Mouse (Mus musculus): ENCODE data around the gene Ccdc30.
"Not testable (repeated sequence)": the region's sequence is repeated elsewhere in the genome, so short reads cannot be mapped to it uniquely, and the experiment has no call there.

The Ccdc30 gene

GRCm38 (mm10) chr4:119301777-119302176, 113.5 kb downstream of the Ccdc30 start:
- DNase-seq: no peak

- no peak for DNase-seq
Measured at GRCm38 (mm10) chr4:119300761-119301160, 114.6 kb downstream of the Ccdc30 start.

- no peak for DNase-seq
Measured at GRCm38 (mm10) chr4:119297361-119297760, 118.0 kb downstream of the Ccdc30 start.

GRCm38 (mm10) chr4:119295134-119295453, 120.2 kb downstream of the Ccdc30 start:
- no peak for DNase-seq

GRCm38 (mm10) chr4:119294415-119295133, 120.7 kb downstream of the Ccdc30 start, which contains the start of gene Ybx1:
Ybx1 (minus strand) TSS chr4:119294604.
- DNase-seq: peak; percentile 100

- DNase-seq: peak in 1 of 2 experiments; percentile 46
Measured at GRCm38 (mm10) chr4:119293574-119294258, 121.6 kb downstream of the Ccdc30 start.

- peak; percentile 49 to 55 for DNase-seq
Measured at GRCm38 (mm10) chr4:119292771-119293573, 122.3 kb downstream of the Ccdc30 start.

- no peak for DNase-seq
Measured at GRCm38 (mm10) chr4:119291921-119292320, 123.4 kb downstream of the Ccdc30 start.

- DNase-seq: no peak
Measured at GRCm38 (mm10) chr4:119285336-119285735, 130.0 kb downstream of the Ccdc30 start.

GRCm38 (mm10) chr4:119284861-119285260, 130.5 kb downstream of the Ccdc30 start:
- DNase-seq: no peak

- not testable (repeated sequence) for DNase-seq
Measured at GRCm38 (mm10) chr4:119278784-119279183, 136.5 kb downstream of the Ccdc30 start.

- no peak for DNase-seq
Measured at GRCm38 (mm10) chr4:119275726-119276125, 139.6 kb downstream of the Ccdc30 start.

GRCm38 (mm10) chr4:119275226-119275625, 140.1 kb downstream of the Ccdc30 start:
- DNase-seq: no peak

GRCm38 (mm10) chr4:119274627-119275026, 140.7 kb downstream of the Ccdc30 start:
- DNase-seq: no peak

Measured in cerebellum, postnatal 14 days (tissue).